Mouse (Mus musculus): ENCODE results near the gene Sema5b.

The Sema5b gene

GRCm38 (mm10) chr16:35541117-35541641 lies at the start of gene Sema5b:
TSS of gene Sema5b (plus strand) at chr16:35541145.
- DNase-seq = peak; percentile 61 to 64

GRCm38 (mm10) chr16:35500342-35500741 lies 40.6 kb upstream of the Sema5b start:
- DNase-seq = no peak

DNA sequence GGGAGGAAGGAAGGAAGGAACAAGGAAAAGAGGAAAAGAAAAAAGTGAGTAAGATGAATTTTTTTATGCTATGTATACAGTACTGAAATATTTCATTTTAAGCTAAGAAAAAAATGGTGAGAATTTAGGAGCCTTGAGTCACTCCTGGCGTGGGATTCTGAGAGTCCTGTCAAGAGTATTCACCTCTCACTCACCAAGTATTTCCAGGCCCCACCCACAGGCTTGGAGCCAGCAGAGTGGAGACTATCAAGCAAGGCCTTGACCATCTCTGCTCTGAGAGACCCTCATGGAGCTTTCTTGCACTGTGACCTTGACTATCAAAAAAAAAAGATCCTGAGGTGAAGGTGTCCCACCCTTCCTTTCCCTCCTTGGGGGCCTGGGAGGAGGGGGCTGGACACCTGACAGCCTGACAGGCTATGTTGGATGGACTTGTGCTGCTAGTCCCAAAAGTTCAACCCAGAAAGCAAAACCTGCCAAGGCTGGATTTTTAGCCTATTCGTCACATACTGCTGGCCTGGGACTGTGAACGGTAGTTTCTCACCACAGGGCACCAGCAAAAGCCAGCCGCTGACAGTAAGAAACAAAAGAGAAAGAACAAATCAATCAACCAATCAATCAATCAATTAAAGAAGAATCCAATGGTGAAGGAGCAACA lies 39.7 kb upstream of the Sema5b start:
- no peak for DNase-seq

DNA sequence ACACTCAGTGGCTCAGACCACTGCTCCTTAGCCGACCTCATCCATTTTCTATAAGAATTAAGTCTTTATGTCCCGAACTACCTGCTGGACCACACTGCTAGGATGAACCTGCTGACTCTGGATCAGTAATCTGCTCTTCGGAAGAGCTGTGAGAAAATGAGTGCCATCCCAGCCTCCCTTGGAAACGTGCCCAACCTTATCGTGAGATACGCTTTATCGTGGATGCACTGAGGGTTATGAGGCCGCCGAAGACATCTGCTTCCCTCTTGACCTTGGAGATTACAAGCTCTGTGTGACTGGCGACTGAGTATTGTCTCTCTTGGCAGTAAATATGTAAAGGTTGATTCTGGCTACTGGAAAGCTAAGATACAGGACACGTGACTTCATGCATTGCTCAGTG lies 38.5 kb upstream of the Sema5b start:
- no peak for DNase-seq

- no peak for DNase-seq
Observed at GRCm38 (mm10) chr16:35504266-35504665, 36.7 kb upstream of the Sema5b start.

DNA sequence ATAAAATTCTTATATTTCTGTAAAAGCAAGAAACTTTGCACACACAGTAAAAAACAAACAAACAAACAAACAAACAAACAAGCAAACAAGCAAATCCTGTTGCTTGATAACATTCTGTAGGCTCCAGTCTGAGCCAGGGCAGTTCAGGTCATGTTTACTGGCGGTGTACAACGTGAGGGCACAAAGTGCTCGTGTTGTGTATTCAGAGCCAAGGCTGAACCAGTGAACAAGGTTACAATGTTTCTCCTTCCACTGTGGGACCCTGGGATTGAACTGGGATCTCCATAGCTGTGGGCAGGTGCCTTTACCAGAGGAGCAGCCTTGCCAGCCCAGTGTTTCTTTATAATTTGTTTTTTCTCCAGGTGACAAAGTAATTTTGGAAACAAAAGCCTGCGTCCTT lies 35.2 kb upstream of the Sema5b start:
- no peak for DNase-seq

- no peak for DNase-seq
Observed at GRCm38 (mm10) chr16:35508581-35508980, 32.4 kb upstream of the Sema5b start.

- no peak for DNase-seq
Observed at GRCm38 (mm10) chr16:35509331-35510070, 31.4 kb upstream of the Sema5b start.

DNA sequence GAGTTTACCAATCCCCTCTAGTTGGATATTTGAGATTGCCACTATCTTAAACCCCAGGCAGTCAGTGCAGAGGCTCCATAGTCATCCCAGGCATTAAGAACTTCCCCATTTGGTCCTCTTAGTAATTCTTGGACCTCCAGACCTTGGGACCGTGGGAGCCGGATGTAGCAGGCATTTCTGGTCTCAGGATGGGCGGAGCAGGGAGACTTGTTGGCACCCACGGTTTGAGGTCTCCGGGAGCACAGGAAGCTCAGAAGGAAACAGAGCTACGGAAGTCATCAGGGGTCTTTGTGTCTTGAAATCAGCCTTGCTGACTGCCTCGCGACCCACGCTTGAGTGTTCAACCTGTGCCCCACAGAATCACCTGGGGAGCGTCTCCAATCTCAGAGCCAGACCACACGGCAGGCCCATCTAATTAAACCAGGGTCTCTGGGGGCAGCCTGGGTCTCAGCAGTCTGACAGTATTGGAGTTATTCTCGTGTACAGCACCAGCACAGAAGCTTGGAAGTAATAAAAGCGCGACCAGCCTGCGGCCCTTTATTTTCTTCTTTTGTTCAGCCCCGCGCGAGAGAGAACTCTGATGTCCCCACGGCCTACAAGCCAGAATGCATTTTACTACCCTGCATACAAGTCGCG lies 24.9 kb upstream of the Sema5b start:
- DNase-seq = peak; percentile 51 to 74

DNA sequence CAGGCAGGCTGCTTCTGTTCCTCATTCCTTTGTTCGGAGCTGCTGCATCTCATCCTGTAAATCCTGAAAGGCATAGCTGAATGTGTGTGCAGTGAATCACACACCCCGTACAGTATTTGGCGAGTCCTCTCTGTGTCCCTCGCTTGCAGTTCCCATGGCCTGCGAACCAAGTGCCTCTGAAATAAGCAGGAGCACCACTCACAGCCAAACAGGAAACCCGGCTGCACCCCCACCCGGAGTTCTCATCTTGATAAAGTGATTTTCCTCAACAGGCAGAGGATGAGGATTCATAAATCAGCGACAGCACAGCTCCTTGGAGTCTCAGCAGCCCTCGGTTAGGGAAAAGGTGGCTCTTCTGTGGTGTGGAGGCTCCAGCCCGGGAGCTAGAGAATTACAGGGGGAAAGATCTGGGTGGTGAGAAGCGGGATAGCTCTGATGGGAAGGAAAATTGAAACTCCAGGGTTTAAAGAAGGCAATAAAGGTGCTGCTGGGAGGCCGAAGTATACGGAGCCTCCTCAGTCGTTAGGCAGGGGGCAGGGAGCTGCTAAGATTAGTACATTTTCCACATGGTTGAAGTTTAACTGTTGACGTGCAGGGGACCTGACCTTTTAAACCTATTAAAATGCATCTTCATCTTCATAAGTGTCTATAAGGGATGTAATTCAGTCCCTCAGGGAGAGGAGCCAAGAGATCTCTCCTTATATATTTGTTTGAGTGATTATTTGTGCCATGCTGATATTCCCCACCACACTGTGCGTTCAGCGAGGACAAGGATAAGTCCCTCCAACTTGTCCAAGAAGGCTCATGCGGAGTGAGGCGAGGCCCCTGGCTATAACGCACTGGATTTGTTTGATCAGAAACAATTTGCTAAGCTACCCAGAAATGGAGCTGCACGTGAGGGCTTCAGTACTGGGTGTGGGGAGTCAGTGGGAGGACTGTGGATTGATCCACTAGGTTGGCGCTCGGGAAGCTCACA lies 22.7 kb upstream of the Sema5b start:
- DNase-seq = peak; percentile 57 to 66

GRCm38 (mm10) chr16:35519245-35519644 lies 21.7 kb upstream of the Sema5b start:
- DNase-seq = no peak

- DNase-seq = no peak
Observed at GRCm38 (mm10) chr16:35524200-35524599, 16.7 kb upstream of the Sema5b start.

DNA sequence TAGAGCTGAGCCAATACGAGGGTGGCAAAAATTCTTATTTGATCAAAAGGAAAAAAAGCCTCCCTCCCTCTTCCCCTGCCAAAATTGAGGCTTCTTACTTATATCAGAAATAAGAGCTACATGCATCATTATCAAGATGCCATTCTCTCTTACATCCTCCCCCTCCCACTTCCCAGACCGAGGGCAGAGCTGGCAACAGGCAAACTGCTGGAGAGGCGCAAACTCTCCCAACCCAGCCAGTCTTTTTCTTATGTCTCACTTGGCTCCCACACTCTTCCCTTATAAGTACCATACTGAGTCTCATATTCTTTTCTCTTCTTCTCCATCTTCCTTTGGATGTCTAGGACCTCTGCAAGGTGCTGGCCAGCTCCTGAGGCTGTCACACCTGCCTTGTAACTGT lies 6.3 kb upstream of the Sema5b start:
- no peak for DNase-seq

- no peak for DNase-seq
Observed at GRCm38 (mm10) chr16:35537651-35538050, 3.3 kb upstream of the Sema5b start.

- DNase-seq = no peak
Observed at GRCm38 (mm10) chr16:35539041-35539440, 1.9 kb upstream of the Sema5b start.

DNA sequence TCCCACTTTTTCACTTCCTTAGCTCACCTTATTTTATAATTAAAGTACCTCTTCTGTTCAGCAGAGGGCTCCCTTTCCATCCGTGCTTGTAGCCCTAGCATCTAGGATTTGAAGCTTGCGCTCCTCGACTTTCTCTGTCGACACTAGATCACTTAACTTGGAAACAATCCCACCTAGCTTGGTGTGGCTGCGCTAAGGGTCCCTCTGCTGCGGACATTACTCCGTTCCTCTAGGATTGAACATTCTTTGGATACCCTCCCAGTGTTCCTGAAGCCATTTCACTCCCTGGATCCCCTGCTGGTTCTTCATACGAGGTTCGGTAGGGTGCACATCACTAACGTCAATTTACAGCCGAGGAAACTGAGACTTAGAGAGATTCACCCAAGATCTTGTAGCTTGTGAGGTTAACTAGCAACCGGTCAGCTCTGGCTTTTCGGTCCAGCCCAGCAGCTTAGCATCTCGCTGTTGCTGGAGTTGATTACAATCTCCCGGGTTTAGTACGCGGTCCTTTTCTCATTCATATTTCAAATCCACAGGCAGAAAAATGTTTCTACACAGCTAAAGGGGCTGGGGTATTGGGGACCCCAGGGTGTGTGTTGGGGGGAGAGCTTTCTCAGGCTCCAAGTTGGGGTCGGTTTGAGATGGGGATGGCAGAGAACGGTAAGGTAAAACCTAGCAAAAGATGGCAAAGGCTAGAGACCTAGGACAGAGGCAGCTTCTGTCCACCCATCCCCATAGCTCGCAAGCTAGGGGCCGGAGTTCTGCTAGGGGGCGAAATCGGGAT lies 420 bp upstream of the Sema5b start:
- peak in 1 of 2 experiments; percentile 27 for DNase-seq

- peak; percentile 13 to 25 for DNase-seq
Observed at GRCm38 (mm10) chr16:35541661-35542420, 896 bp downstream of the Sema5b start.

GRCm38 (mm10) chr16:35542421-35542780 lies 1.5 kb downstream of the Sema5b start:
- no peak for DNase-seq

DNA sequence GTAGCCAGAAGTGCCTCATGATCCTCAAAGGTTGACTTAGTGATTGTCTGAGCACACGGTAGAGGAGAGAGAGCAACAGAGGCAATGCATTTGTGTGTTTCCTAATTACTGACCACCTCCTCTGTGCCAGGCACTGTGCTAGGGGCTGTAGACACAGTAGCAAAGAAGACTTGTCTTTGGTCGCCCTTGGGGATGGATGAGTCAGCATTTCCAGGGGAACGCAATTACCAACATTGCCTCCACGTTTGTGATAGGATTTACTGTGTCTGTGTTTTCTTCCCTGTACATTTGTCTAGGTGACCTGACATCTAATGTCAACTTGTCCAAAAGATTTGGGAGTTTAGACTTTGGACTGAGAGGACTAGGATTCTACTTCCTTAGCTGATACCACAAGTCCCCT lies 4.8 kb downstream of the Sema5b start:
- no peak for DNase-seq

DNA sequence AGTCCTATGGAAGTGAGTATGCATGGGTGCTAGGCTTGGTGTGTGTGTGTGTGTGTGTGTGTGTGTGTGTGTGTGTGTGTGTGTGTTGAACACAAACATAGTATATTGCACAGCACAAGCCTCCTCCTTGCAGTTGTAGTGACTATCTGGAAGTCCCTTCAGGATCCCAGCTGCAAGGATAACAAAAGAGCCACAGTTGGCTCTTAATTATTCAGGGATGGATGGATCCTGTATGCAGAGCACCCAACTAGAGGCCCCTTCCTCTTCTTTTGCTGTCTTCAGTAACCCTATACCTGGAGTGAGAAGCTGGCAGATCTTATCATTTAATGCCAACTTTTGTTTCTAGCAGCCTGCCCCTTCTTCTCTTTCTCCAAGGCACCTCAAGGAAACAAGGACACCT lies 7.0 kb downstream of the Sema5b start:
- DNase-seq = no peak

- DNase-seq = no peak
Observed at GRCm38 (mm10) chr16:35549354-35549753, 8.4 kb downstream of the Sema5b start.
